26 mouse cellular contexts compared by ENCODE assay signal in genomic region chr4:43705991-43706390, GRCm38 (mm10). TPM values are rescaled to one million over a fixed set of nuclear protein-coding genes. Genes with fewer than 3 reads are reported as not detected.
"Had no signal": no experiment of that assay in that cellular context is flagged by ENCODE, and none has a peak within 500 bp of the region (broad histone marks: within the 10 kb centered on the region; RNA-seq: fewer than 3 reads in every experiment).

No protein-coding gene starts in this region.

- H3K27me3 ChIP-seq: midbrain, embryonic 12.5 days; neural tube, embryonic 13.5 days had no signal

- ATAC-seq: liver, embryonic 12.5 days; midbrain, embryonic 16.5 days had no signal

- H3K9me3 ChIP-seq: liver, embryonic 12.5 days; midbrain, embryonic 12.5 days; neural tube, embryonic 13.5 days; neural tube, embryonic 15.5 days had no signal

- H3K36me3 ChIP-seq: liver, embryonic 12.5 days; midbrain, embryonic 12.5 days; neural tube, embryonic 13.5 days; neural tube, embryonic 15.5 days had no signal

- H3K4me2 ChIP-seq: liver, embryonic 12.5 days; lung, embryonic 14.5 days; midbrain, embryonic 12.5 days; neural tube, embryonic 13.5 days; neural tube, embryonic 15.5 days had no signal

- DNase-seq: lung, embryonic 14.5 days; lung, postnatal 4 days; midbrain, embryonic 14.5 days; retina, postnatal 1 day; right cerebral cortex, adult 18-20 months; right cerebral cortex, postnatal 25 days; right cerebral cortex, postnatal 4 days; spleen, adult 18-20 months; thymus, adult 18-20 months; thymus, postnatal 14 days; thymus, postnatal 36 days had no signal

- H3K4me3 ChIP-seq: liver, embryonic 12.5 days; midbrain, embryonic 12.5 days; myocyte; neural tube, embryonic 13.5 days; neural tube, embryonic 15.5 days had no signal

- H3K4me1 ChIP-seq: liver, embryonic 12.5 days; midbrain, embryonic 12.5 days; neural tube, embryonic 13.5 days; neural tube, embryonic 15.5 days had no signal

- H3K9ac ChIP-seq: liver, embryonic 12.5 days; liver, embryonic 14.5 days; lung, embryonic 14.5 days; midbrain, embryonic 12.5 days; neural tube, embryonic 13.5 days; neural tube, embryonic 15.5 days had no signal

- H3K27ac ChIP-seq: liver, embryonic 12.5 days; liver, embryonic 14.5 days; midbrain, embryonic 12.5 days; neural tube, embryonic 13.5 days; neural tube, embryonic 15.5 days had no signal

RNA-seq across cellular contexts. Expression of gene Olfr71, which starts 4.1 kb away (rescaled TPM):
- total RNA-seq: megakaryocyte-erythroid progenitor cell, adult 5-6 weeks had no signal
- polyA plus RNA-seq: liver, embryonic 12.5 days; liver, embryonic 14.5 days; liver, embryonic 16.5 days; lung, embryonic 14.5 days; midbrain, embryonic 12.5 days; midbrain, embryonic 14.5 days; myocyte; neural tube, embryonic 11.5 days; neural tube, embryonic 15.5 days; small intestine, adult 2 months; stomach, embryonic 16.5 days; thymus, postnatal 0 days had no signal

RNA-seq across cellular contexts. Expression of gene Olfr70, which starts 5.4 kb away (rescaled TPM):
- total RNA-seq: megakaryocyte-erythroid progenitor cell, adult 5-6 weeks had no signal
- polyA plus RNA-seq: liver, embryonic 12.5 days; liver, embryonic 14.5 days; liver, embryonic 16.5 days; lung, embryonic 14.5 days; lung, embryonic 16.5 days; midbrain, embryonic 12.5 days; midbrain, embryonic 14.5 days; midbrain, embryonic 16.5 days; myocyte; neural tube, embryonic 11.5 days; neural tube, embryonic 13.5 days; small intestine, adult 2 months; stomach, embryonic 14.5 days; stomach, embryonic 16.5 days; thymus, postnatal 0 days had no signal

RNA-seq across cellular contexts. Expression of gene Hrct1, which starts 21.0 kb away (rescaled TPM):
- total RNA-seq: megakaryocyte-erythroid progenitor cell, adult 5-6 weeks had no signal
- polyA plus RNA-seq: neural tube, embryonic 11.5 days had no signal

RNA-seq across cellular contexts. Expression of gene Spaar, which starts 23.8 kb away (rescaled TPM):
- total RNA-seq: megakaryocyte-erythroid progenitor cell, adult 5-6 weeks had no signal
- polyA plus RNA-seq: midbrain, embryonic 12.5 days; midbrain, embryonic 14.5 days; neural tube, embryonic 11.5 days; neural tube, embryonic 13.5 days had no signal

RNA-seq across cellular contexts. Expression of gene Fam221b, which starts 37.0 kb away (rescaled TPM):
- polyA plus RNA-seq: small intestine, adult 2 months had no signal
